Mouse (Mus musculus) T-helper 17 cell (primary cell): ENCODE measurements around the gene Fam240b.

Experiments
- in situ Hi-C, 2 experiments: fragments of 300-600 bp; cut with MboI, MseI; formaldehyde crosslinking; loops; 1 replicate in 1 of 2; 2 replicates in 1 of 2; pipeline ENCODE4 v1.15.1; 2025; ENCODE audit warnings: high pct_unique_total_duplicates in 2 of 2

The Fam240b gene

DNA sequence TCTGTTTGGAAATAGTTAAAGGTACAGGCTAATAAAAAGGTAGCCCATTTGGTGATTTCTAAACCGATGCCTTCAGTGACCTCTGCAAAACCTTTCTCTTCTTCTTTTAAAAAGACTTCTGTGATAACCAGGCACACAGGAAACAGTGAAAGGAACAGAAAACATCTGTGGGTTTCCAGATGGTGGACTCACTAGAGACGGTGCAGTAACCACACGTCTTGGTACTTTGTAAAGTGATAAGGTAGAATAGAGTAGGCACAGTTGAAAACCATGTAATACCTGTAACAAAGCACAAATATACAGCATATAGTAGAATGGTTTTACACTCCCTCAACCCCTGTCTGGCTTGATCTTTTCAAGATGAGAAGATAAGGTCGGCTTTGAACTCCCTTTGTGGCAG lies 57.0 kb downstream of the Fam240b start:
- in situ Hi-C loops, result loop anchor here (5.0 kb wide), 2 partner anchors 687 to 692 kb away; no protein-coding TSS in a partner anchor

GRCm38 (mm10) chr13:64439471-64439870 lies 58.1 kb downstream of the Fam240b start:
- in situ Hi-C loops, result loop anchor here (5.0 to 10.0 kb wide), 6 partner anchors 75 to 275 kb away; partner anchors contain the start of gene Habp4 (in 1 of the 2)

DNA sequence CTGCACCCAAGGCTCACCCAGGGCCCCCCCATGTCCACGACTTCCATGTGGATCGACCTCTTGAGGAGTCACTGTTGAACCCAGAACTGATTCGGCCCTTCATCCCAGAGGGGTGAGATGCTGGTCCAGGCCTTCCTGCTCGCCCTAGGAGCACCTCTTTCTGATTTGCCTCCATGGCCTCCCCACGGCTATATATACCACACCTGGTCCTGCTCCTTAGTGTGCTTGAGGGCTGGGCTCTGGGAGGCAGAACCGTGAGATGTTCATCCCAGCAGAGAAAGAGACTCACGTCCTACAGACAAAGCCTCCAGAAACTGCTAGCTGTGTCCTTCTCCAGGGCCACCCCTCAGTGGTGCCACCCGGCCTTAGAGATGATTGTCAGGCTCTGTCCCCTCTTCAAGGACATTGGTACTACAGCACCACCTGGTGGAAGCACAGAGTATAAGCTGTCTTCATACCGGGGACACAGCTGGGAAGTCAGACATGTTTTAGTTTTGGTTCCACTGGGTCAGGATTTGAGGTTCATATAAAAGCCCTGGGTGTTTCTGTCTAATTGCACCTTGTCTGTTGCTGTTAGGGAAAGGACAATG lies 58.6 kb downstream of the Fam240b start:
- in situ Hi-C loops, result loop anchor here (5.0 to 10.0 kb wide), 6 partner anchors 74 to 274 kb away; partner anchors contain the start of gene Habp4 (in 1 of the 2)

DNA sequence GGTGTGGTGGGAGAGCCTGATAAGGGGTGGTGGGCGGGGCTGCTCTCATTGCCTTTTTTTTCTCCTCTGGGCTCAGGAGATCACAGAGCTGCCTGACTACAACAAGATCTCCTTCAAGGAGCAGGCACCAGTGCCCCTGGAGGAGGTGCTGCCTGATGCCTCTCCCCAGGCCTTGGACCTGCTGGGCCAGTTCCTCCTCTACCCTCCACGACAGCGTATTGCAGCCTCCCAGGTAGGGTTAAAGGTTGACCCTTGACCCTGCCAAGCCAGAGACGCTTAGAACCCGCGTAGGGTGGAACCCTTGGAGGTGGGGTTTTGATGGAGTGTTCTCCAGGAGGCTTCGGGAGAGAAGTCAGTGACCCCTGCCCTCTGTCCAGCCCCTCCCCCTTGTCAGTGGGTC lies 59.8 kb downstream of the Fam240b start:
- in situ Hi-C loops, result loop anchor here (5.0 to 10.0 kb wide), 6 partner anchors 73 to 273 kb away; partner anchors contain the start of gene Habp4 (in 1 of the 2)

GRCm38 (mm10) chr13:64432017-64432995 lies 65.3 kb downstream of the Fam240b start, which contains the start of gene Cdk20:
Cdk20 (plus strand) TSS chr13:64432314.
- in situ Hi-C loops, result loop anchor here (10.0 kb wide), 3 partner anchors 68 to 268 kb away; partner anchors contain the start of gene Habp4 (in 1 of the 2)
